Mouse (Mus musculus) mouse embryonic stem cell (cell line): ENCODE measurements around the gene Zswim3.
"Not testable (repeated sequence)": the region's sequence is repeated elsewhere in the genome, so short reads cannot be mapped to it uniquely, and the experiment has no call there.

ENCODE experiments used
- in situ Hi-C, 2 experiments: fragments of 300-500 bp; cut with MboI; formaldehyde crosslinking; loops; 1 replicate in 1 of 2; 3 replicates in 1 of 2; pipeline ENCODE4 v1.14.3; 2019 to 2020; ENCODE audit warnings: low sequenced_read_pairs in 2 of 2, low pct_unique_long_range_greater_than_20kb in 1 of 2, mixed read lengths in 1 of 2; ENCODE audit not compliant: unreplicated experiment in 1 of 2

Gene Zswim3

GRCm38 (mm10) chr2:164863411-164863810 is 58.5 kb downstream of the Zswim3 start:
- in situ Hi-C loops = not testable (repeated sequence)

GRCm38 (mm10) chr2:164864593-164864992 is 59.7 kb downstream of the Zswim3 start:
- in situ Hi-C loops = no loop called here

- in situ Hi-C loops = no loop called here
These were observed 62.0 kb downstream of the Zswim3 start for GRCm38 (mm10) chr2:164866741-164867551.

GRCm38 (mm10) chr2:164867566-164867965 is 62.7 kb downstream of the Zswim3 start:
- in situ Hi-C loops = no loop called here

- in situ Hi-C loops = no loop called here
These were observed 63.6 kb downstream of the Zswim3 start for GRCm38 (mm10) chr2:164868491-164868890.
